Mouse (Mus musculus) embryonic facial prominence, embryonic 11.5 days (tissue): ENCODE measurements around the gene Kif26b. TPM values are rescaled to one million over a fixed set of nuclear protein-coding genes. Genes with fewer than 3 reads are reported as not detected.

Experiments
- ATAC-seq: fragments of 200-750 bp; cut with Nextera tagmentation; replicated peaks from 2 replicates; pipeline ENCODE4 v1.8.0; 2017; ENCODE audit warnings: low read depth; ENCODE audit not compliant: insufficient number of reproducible peaks, low FRiP score, low TSS enrichment
- DNase-seq: peaks from one replicate; pipeline ENCODE4 v3.0.0-alpha.2; 2015; ENCODE audit warnings: low spot score
- H3K27ac ChIP-seq: fragments of 300-500 bp; sonication (generic); replicated peaks from 2 replicates; pipeline ENCODE4 v1.5.1; 2014; ENCODE audit warnings: mild to moderate bottlenecking, low read depth, low read length, control low read depth
- H3K27me3 ChIP-seq: fragments of 300-500 bp; sonication (generic); 2 replicates; pipeline ENCODE4 v1.6.1; 2014; ENCODE audit warnings: mild to moderate bottlenecking, low read length, moderate library complexity, mixed read lengths; ENCODE audit not compliant: control insufficient read depth, insufficient read depth
- H3K36me3 ChIP-seq: fragments of 300-500 bp; sonication (generic); replicated peaks from 2 replicates; pipeline ENCODE4 v1.6.1; 2014; ENCODE audit warnings: low read depth, mild to moderate bottlenecking, low read length, moderate library complexity, mixed read lengths; ENCODE audit not compliant: control insufficient read depth, insufficient read depth
- H3K4me1 ChIP-seq: fragments of 300-500 bp; sonication (generic); 2 replicates; pipeline ENCODE4 v1.6.1; 2014; ENCODE audit warnings: low read length, mixed read lengths; ENCODE audit not compliant: control insufficient read depth, insufficient read depth
- H3K4me2 ChIP-seq: fragments of 300-500 bp; sonication (generic); 2 replicates; pipeline ENCODE4 v1.6.1; 2014; ENCODE audit warnings: low read depth, mild to moderate bottlenecking, control low read depth, low read length, moderate library complexity
- H3K4me3 ChIP-seq: fragments of 300-500 bp; sonication (generic); 2 replicates; pipeline ENCODE4 v1.5.1; 2014; ENCODE audit warnings: low read depth, low read length, control low read depth
- H3K9ac ChIP-seq: fragments of 300-500 bp; sonication (generic); replicated peaks from 2 replicates; pipeline ENCODE4 v1.6.1; 2014; ENCODE audit warnings: mild to moderate bottlenecking, control low read depth, low read length
- H3K9me3 ChIP-seq: fragments of 300-500 bp; sonication (generic); replicated peaks from 2 replicates; pipeline ENCODE4 v1.6.1; 2016; ENCODE audit warnings: mild to moderate bottlenecking, low read length, inconsistent platforms, mixed read lengths; ENCODE audit not compliant: control insufficient read depth
- WGBS: fragments of 180-500 bp; shearing (Covaris S2); extraction: QIAGEN DNeasy Blood & Tissue Kit; methylation state at CpG from one replicate; pipeline ENCODE4 v1.1.7; 2014; 5-methylcytosine and 5-hydroxymethylcytosine counted together
- polyA plus RNA-seq: library from polyadenylated mRNA; unstranded; fragments of >200 nt; fragmentation: Nextera tagmentation; extraction: Ambion mirVana; gene quantifications from 2 replicates; pipeline ENCODE4 v1.2.1, GENCODE M21; 2014

The Kif26b gene
- polyA plus RNA-seq, 1 experiment from 2014 or later = 12.3 TPM

GRCm38 (mm10) chr1:178912936-178913716 lies 384.2 kb downstream of the Kif26b start:
- no peak overlapping the region for H3K9ac ChIP-seq
- H3K4me1 ChIP-seq = no peaks in the 10 kb centered on the region
- H3K27ac ChIP-seq = no peak overlapping the region
- 76% methylated on average over 6 of the region's 6 CpGs for WGBS
- DNase-seq (no peak), ATAC-seq (no peak)
- no peaks in the 10 kb centered on the region for H3K9me3 ChIP-seq
- no peaks in the 10 kb centered on the region for H3K27me3 ChIP-seq
- H3K4me2 ChIP-seq = no peak overlapping the region
- no peak overlapping the region for H3K4me3 ChIP-seq
- no peaks in the 10 kb centered on the region for H3K36me3 ChIP-seq

- Histone ChIP-seq H3K4me1 (no peaks in the 10 kb centered on the region), H3K9me3 (no peaks in the 10 kb centered on the region), H3K4me3 (no peak overlapping the region), H3K9ac (no peak overlapping the region), H3K27ac (no peak overlapping the region), H3K36me3 (no peaks in the 10 kb centered on the region), H3K4me2 (no peak overlapping the region), H3K27me3 (no peaks in the 10 kb centered on the region)
- WGBS = 52% methylated on average over 12 of the region's 12 CpGs
- ATAC-seq = no peak
- no peak for DNase-seq
Observed at GRCm38 (mm10) chr1:178915056-178915455, 386.1 kb downstream of the Kif26b start.

GRCm38 (mm10) chr1:178917194-178917902 lies 388.4 kb downstream of the Kif26b start:
- no peak overlapping the region for H3K27ac ChIP-seq
- no peaks in the 10 kb centered on the region for H3K4me1 ChIP-seq
- ATAC-seq = no peak
- WGBS = 52% methylated on average over 31 of the region's 31 CpGs
- no peaks in the 10 kb centered on the region for H3K36me3 ChIP-seq
- no peaks in the 10 kb centered on the region for H3K27me3 ChIP-seq
- H3K9ac ChIP-seq = no peak overlapping the region
- H3K9me3 ChIP-seq = no peaks in the 10 kb centered on the region
- no peak for DNase-seq
- no peak overlapping the region for H3K4me3 ChIP-seq
- H3K4me2 ChIP-seq = no peak overlapping the region

- Histone ChIP-seq H3K36me3 (peaks cover 2% of the 10 kb centered on the region; the same call in 1 of the 2 replicates), H3K4me1 (no peaks in the 10 kb centered on the region)
Observed at GRCm38 (mm10) chr1:178924492-178925183, 395.7 kb downstream of the Kif26b start.

GRCm38 (mm10) chr1:178929531-178929930 lies 400.6 kb downstream of the Kif26b start:
- H3K36me3 ChIP-seq = peaks cover 2% of the 10 kb centered on the region; the same call in 1 of the 2 replicates
- H3K4me3 ChIP-seq = no peak overlapping the region
- no peak overlapping the region for H3K27ac ChIP-seq
- no peaks in the 10 kb centered on the region for H3K4me1 ChIP-seq
- ATAC-seq (no peak), DNase-seq (no peak)
- H3K9me3 ChIP-seq = no peaks in the 10 kb centered on the region
- H3K4me2 ChIP-seq = no peak overlapping the region
- no peaks in the 10 kb centered on the region for H3K27me3 ChIP-seq
- WGBS = 79% methylated on average over 4 of the region's 4 CpGs
- H3K9ac ChIP-seq = no peak overlapping the region

More at GRCm38 (mm10) chr1:178924492-178925183, 395.7 kb downstream of the Kif26b start:
- no peak overlapping the region for H3K27ac ChIP-seq
- no peak overlapping the region for H3K9ac ChIP-seq
- no peak overlapping the region for H3K4me3 ChIP-seq
- DNase-seq (no peak), ATAC-seq (no peak)
- no peaks in the 10 kb centered on the region for H3K27me3 ChIP-seq
- no peaks in the 10 kb centered on the region for H3K9me3 ChIP-seq
- WGBS = 79% methylated on average over 8 of the region's 8 CpGs
- no peak overlapping the region for H3K4me2 ChIP-seq

- Histone ChIP-seq H3K36me3 (no peaks in the 10 kb centered on the region; the same call in 1 of the 2 replicates), H3K9me3 (no peaks in the 10 kb centered on the region), H3K27me3 (no peaks in the 10 kb centered on the region), H3K4me1 (no peaks in the 10 kb centered on the region), H3K9ac (no peak overlapping the region), H3K4me3 (no peak overlapping the region), H3K27ac (no peak overlapping the region), H3K4me2 (no peak overlapping the region)
- no peak for ATAC-seq
- no peak for DNase-seq
- 82% methylated on average over 6 of the region's 6 CpGs for WGBS
Observed at GRCm38 (mm10) chr1:178933953-178934637, 405.2 kb downstream of the Kif26b start.

- 50% methylated on average over 4 of the region's 4 CpGs for WGBS
- no peak for ATAC-seq
- no peaks in the 10 kb centered on the region; the same call in 1 of the 2 replicates for H3K36me3 ChIP-seq
Observed at GRCm38 (mm10) chr1:178936457-178936856, 407.5 kb downstream of the Kif26b start.

More at GRCm38 (mm10) chr1:178936457-178936856, 407.5 kb downstream of the Kif26b start:
- no peaks in the 10 kb centered on the region for H3K4me1 ChIP-seq
- H3K27ac ChIP-seq = no peak overlapping the region
- H3K4me2 ChIP-seq = no peak overlapping the region
- no peak overlapping the region for H3K9ac ChIP-seq
- H3K27me3 ChIP-seq = no peaks in the 10 kb centered on the region
- no peak overlapping the region for H3K4me3 ChIP-seq
- no peak for DNase-seq
- no peaks in the 10 kb centered on the region for H3K9me3 ChIP-seq
